Mouse (Mus musculus) olfactory bulb, adult 2 months (tissue): ENCODE data around the gene Slmap.

Experiments
- CTCF ChIP-seq: fragments of 200-500 bp; IDR thresholded peaks from 2 replicates; pipeline ENCODE4 v1.5.1; 2012; ENCODE audit warnings: low read depth, mild to moderate bottlenecking, low read length, moderate library complexity; ENCODE audit not compliant: insufficient read depth
- POLR2A ChIP-seq: fragments of 200-500 bp; IDR thresholded peaks from 2 replicates; pipeline ENCODE4 v1.6.1; 2012; ENCODE audit warnings: mild to moderate bottlenecking, low read depth, low read length, moderate library complexity; ENCODE audit not compliant: insufficient read depth

- no peak for TF ChIP-seq CTCF
- TF ChIP-seq POLR2A = peak; percentile 47; the same call in 1 of the 2 replicates
Observed at GRCm38 (mm10) chr14:26534757-26535479, at the start of gene Slmap.
